Mouse (Mus musculus): Measurements from ENCODE around the gene Eya3. TPM values are rescaled to one million over a fixed set of nuclear protein-coding genes. Genes with fewer than 3 reads are reported as not detected.

The Eya3 gene
- 13.7 TPM for polyA plus RNA-seq (2014; fragmentation: Illumina TruSeq; extraction: RNeasy Lipid Tissue Mini Kit (QIAGEN cat#74804); ENCODE audit: low read depth, low replicate concordance)

DNA sequence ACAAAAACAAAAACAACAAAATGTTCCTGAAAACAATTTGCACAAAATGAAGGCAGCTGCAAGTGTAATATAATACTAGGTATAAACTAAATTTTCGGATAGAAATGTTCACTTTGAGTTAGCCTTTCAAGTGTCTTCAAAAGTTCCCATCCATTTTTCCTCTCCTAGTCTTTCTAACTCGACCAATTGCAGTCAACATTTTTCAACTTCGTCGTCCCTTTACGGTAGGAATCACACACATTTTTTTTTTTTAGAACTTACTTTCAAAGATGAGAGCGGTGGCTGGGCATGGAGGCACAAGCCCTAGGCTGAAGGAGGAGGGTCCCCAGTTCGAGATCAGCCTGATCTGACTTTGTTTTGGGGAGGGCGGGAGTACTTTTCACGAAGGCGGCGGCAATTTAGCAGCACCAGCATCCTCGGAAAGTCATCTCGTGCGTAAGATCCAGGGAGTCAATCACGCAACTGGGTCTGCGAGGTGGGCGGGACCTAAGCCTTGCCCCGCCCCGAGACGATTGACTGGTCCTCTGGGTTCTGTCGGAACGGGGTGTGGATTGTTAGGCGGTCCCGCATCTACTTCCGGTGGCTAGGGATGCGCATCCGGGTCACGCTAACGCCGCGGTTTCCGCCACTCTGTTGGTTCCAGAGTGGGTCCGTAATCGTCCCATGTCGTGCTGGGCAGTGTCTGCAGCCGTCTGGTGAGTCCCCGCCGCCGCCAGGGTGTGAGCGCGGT, at the start of gene Eya3:
Gene Eya3 (plus strand): TSS at position 527 of the 730 bp plus-strand sequence.

DNA sequence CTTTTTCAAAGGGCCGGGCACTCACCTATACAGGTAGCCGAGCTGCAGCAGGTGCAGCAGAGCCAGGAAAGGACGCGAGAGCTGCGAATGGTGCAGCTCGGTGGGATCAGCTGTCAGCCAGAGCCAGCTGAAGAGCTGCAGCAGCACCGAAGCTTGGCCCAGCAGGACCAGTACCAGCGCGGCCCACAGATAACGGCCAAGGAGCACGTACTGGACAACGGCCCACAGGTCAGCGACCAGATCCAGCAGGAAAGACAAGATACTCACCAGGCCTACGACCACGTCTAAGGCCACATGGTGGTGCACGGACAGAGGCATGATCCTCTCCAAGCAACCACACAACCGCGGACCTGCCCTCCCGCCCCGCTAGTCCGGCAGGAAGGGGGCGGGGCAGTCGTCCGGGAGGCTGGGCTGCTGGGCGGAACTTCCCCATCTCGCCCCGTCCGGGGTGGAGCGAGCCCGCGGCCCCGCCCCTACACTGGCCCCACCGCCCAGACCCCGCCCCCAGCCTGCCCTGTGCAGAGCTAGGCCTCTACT, 93.4 kb downstream of the Eya3 start, which contains the start of gene Xkr8:
Gene Xkr8 (minus strand): TSS at position 399 of the 537 bp plus-strand sequence.

DNA sequence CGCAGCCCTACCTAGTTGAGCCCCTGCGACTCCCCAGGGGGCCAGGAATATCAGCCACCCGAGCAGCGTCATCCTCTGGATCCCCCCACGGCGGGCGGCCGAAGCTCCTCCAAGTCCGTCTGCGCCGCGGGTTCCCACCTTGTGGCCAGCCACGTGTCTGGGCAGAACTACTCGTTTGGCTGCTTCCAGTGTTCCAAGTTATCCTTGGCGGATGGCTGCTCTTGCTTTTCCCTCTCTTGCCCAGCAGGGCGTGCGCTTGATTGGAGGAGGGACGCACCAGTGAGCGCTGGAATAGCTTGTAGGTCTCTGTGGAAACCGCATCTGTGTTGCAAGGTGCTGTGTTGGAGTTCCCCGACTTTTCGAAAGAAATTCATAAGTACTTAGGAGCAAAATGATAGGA, 118.2 kb downstream of the Eya3 start, which contains the start of gene Smpdl3b:
Gene Smpdl3b (minus strand): TSS at position 279 of the 400 bp plus-strand sequence.

DNA sequence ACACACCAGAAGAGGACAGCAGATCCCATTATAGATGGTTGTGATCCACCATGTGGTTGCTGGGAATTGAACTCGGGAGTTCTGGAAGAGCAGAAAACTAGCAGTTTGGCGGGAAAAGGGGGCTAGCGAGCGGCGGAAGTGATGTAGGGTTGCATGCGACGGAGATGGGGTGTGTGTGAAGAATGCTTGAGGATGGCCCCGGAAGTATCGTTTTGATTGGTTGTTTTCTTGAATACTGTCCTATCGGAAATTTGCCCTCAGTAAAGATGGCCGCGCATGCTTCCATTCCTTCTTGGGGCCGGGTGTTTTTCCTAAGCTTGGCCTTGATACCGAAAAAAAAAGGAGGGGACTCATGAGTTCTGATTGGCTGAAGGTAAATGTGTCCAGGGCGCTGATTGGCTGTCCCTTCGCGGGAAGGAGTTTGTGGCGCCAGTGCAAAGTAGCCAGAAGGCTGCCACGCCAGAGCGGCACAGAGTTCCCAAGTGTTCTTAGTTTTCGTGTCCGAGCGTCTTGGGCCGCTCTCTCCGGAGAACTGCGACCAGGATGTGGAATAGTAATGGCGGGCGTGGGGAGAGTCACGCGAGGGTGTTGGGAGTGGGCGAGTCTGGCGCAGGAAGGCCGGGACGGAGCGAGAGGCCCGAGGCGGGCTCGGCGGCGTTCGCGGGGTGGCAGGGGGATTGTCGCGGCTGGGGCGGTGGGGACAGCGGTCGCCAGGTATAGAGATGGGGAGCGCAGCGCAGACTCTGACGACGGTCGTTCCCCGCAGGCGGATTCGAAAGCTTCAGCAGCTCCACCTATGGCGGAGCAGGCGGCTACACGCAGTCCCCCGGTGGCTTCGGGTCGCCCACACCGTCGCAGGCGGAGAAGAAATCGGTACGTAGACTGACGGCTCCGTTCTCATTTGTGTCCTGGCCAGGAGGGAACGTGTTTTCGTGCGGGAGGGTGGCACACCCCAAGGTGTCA, 129.4 kb downstream of the Eya3 start, which contains the start of gene Rpa2:
Gene Rpa2 (plus strand): TSS at position 419 of the 963 bp plus-strand sequence.

Other genes starting within 250 kb of the Eya3 start
- gene Phactr4, start 216.5 kb upstream of the Eya3 start, polyA plus RNA-seq (2014; fragmentation: Illumina TruSeq; extraction: RNeasy Lipid Tissue Mini Kit (QIAGEN cat#74804); ENCODE audit: low read depth, low replicate concordance): 27.5 TPM
- gene Med18, start 175.1 kb upstream of the Eya3 start, polyA plus RNA-seq (2014; fragmentation: Illumina TruSeq; extraction: RNeasy Lipid Tissue Mini Kit (QIAGEN cat#74804); ENCODE audit: low read depth, low replicate concordance): 1.6 TPM
- 2.3 TPM for gene Sesn2, start 128.5 kb upstream of the Eya3 start, polyA plus RNA-seq (2014; fragmentation: Illumina TruSeq; extraction: RNeasy Lipid Tissue Mini Kit (QIAGEN cat#74804); ENCODE audit: low read depth, low replicate concordance)
- 672 TPM for gene Atpif1, start 105.3 kb upstream of the Eya3 start, polyA plus RNA-seq (2014; fragmentation: Illumina TruSeq; extraction: RNeasy Lipid Tissue Mini Kit (QIAGEN cat#74804); ENCODE audit: low read depth, low replicate concordance)
- gene Dnajc8, start 103.4 kb upstream of the Eya3 start, polyA plus RNA-seq (2014; fragmentation: Illumina TruSeq; extraction: RNeasy Lipid Tissue Mini Kit (QIAGEN cat#74804); ENCODE audit: low read depth, low replicate concordance): 199 TPM
- gene Ptafr, start 74.9 kb upstream of the Eya3 start, polyA plus RNA-seq (2014; fragmentation: Illumina TruSeq; extraction: RNeasy Lipid Tissue Mini Kit (QIAGEN cat#74804); ENCODE audit: low read depth, low replicate concordance): 0.24 TPM
- gene Xkr8, start 93.6 kb downstream of the Eya3 start, polyA plus RNA-seq (2014; fragmentation: Illumina TruSeq; extraction: RNeasy Lipid Tissue Mini Kit (QIAGEN cat#74804); ENCODE audit: low read depth, low replicate concordance): 1.4 TPM
- gene Smpdl3b, start 118.3 kb downstream of the Eya3 start, polyA plus RNA-seq (2014; fragmentation: Illumina TruSeq; extraction: RNeasy Lipid Tissue Mini Kit (QIAGEN cat#74804); ENCODE audit: low read depth, low replicate concordance): 0.57 TPM
- gene Rpa2, start 129.3 kb downstream of the Eya3 start, polyA plus RNA-seq (2014; fragmentation: Illumina TruSeq; extraction: RNeasy Lipid Tissue Mini Kit (QIAGEN cat#74804); ENCODE audit: low read depth, low replicate concordance): 2.2 TPM
- 0.53 TPM for gene Themis2, start 157.4 kb downstream of the Eya3 start, polyA plus RNA-seq (2014; fragmentation: Illumina TruSeq; extraction: RNeasy Lipid Tissue Mini Kit (QIAGEN cat#74804); ENCODE audit: low read depth, low replicate concordance)
- 7.3 TPM for gene Ppp1r8, start 204.2 kb downstream of the Eya3 start, polyA plus RNA-seq (2014; fragmentation: Illumina TruSeq; extraction: RNeasy Lipid Tissue Mini Kit (QIAGEN cat#74804); ENCODE audit: low read depth, low replicate concordance)
- gene Stx12, start 245.5 kb downstream of the Eya3 start, polyA plus RNA-seq (2014; fragmentation: Illumina TruSeq; extraction: RNeasy Lipid Tissue Mini Kit (QIAGEN cat#74804); ENCODE audit: low read depth, low replicate concordance): 99.2 TPM